Mouse (Mus musculus) ES-Bruce4 (cell line): Measurements from ENCODE around the gene Chmp3.

Source experiments
- CTCF ChIP-seq: IDR thresholded peaks from one replicate; pipeline ENCODE4 v1.8.1; 2011; ENCODE audit warnings: low read depth, low read length
- EP300 ChIP-seq: IDR thresholded peaks from 2 replicates; pipeline ENCODE4 v1.6.1; 2011; ENCODE audit warnings: low read depth, low read length; ENCODE audit not compliant: insufficient read depth
- POLR2A ChIP-seq: IDR thresholded peaks from one replicate; pipeline ENCODE4 v1.8.1; 2011; ENCODE audit warnings: low read length; ENCODE audit not compliant: insufficient read depth

DNA sequence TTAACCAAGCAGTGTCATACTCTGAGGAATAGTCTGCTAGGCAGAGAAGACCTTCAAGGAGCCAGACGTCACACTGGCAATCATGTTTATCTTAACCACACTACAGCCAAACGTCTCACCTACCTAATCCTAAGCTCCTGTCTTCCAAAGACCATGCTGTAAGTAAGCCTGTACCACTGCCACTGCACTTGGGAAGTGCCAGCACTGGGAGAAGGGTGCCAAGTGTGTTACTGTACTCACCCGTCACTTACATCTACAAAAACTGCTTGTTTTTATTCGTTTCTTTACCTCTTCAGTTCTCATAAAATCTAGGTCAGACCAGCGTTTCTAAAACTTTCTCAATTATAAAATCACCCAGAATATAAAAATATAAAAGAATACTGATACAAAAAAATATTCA lies 73.4 kb downstream of the Chmp3 start:
- TF ChIP-seq CTCF (no peak), POLR2A (no peak), EP300 (no peak)
